Mouse (Mus musculus) CH12.LX (cell line): Measurements from ENCODE around the gene Gm14569. TPM values are rescaled to one million over a fixed set of nuclear protein-coding genes. Genes with fewer than 3 reads are reported as not detected.

Source experiments
- DNase-seq: peaks from one replicate; pipeline ENCODE4 v3.0.0-alpha.2; 2013; ENCODE audit errors: extremely low read depth
- H3K27ac ChIP-seq: 2 replicates; pipeline ENCODE4 v1.5.1; 2012; ENCODE audit warnings: low read depth, mild to moderate bottlenecking, control low read depth, moderate library complexity; ENCODE audit not compliant: insufficient read depth
- H3K27me3 ChIP-seq: replicated peaks from 2 replicates; pipeline ENCODE3; 2012; ENCODE audit warnings: inconsistent platforms
- H3K36me3 ChIP-seq, 2 experiments: replicated peaks in 1 of 2; 2 replicates each; pipeline versions ENCODE3 to v1.6.1; 2012; ENCODE audit warnings: inconsistent platforms in 1 of 2, low read length in 1 of 2, mild to moderate bottlenecking in 1 of 2, mixed read lengths in 1 of 2, moderate library complexity in 1 of 2; ENCODE audit not compliant: control insufficient read depth in 1 of 2, insufficient read depth in 1 of 2
- H3K4me1 ChIP-seq, 2 experiments: 2 replicates each; pipeline ENCODE4 v1.6.1; 2012; ENCODE audit warnings: inconsistent platforms in 1 of 2, moderate library complexity in 1 of 2; ENCODE audit not compliant: insufficient read depth in 2 of 2, control insufficient read depth in 1 of 2
- H3K4me2 ChIP-seq: 2 replicates; pipeline ENCODE4 v1.6.1; 2012; ENCODE audit warnings: low read depth, mild to moderate bottlenecking, control low read depth; ENCODE audit not compliant: poor library complexity, insufficient read depth, severe bottlenecking
- H3K4me3 ChIP-seq, 3 experiments: fragments of 150-350 bp in 1 of 3; sonication (generic) in 1 of 3; replicated peaks in 1 of 3; 2 replicates each; pipeline versions ENCODE3 to v1.5.1; 2011 to 2012; ENCODE audit warnings: low read depth in 2 of 3, low read length in 2 of 3, mild to moderate bottlenecking in 2 of 3, moderate library complexity in 2 of 3, control low read depth in 1 of 3, improper control_type of control experiment in 1 of 3, inconsistent platforms in 1 of 3, mixed read lengths in 1 of 3; ENCODE audit not compliant: poor library complexity in 1 of 3
- H3K79me2 ChIP-seq: replicated peaks from 2 replicates; pipeline ENCODE4 v1.6.1; 2012; ENCODE audit warnings: mild to moderate bottlenecking, moderate library complexity; ENCODE audit not compliant: control insufficient read depth, poor library complexity, insufficient read depth, severe bottlenecking; ENCODE audit errors: extremely low read depth
- H3K9ac ChIP-seq: 2 replicates; pipeline ENCODE4 v1.6.1; 2012; ENCODE audit warnings: low read depth, mild to moderate bottlenecking, control low read depth, moderate library complexity; ENCODE audit not compliant: insufficient read depth
- H3K9me3 ChIP-seq: replicated peaks from 2 replicates; pipeline ENCODE3; 2012; ENCODE audit warnings: low read length, inconsistent platforms, mixed read lengths
- BHLHE40 ChIP-seq: IDR thresholded peaks from 2 replicates; pipeline ENCODE4 v1.6.1; 2011; ENCODE audit warnings: mild to moderate bottlenecking, low read depth, low read length, improper control_type of control experiment
- CHD1 ChIP-seq: IDR thresholded peaks from 2 replicates; pipeline ENCODE4 v1.6.1; 2012; ENCODE audit warnings: low read depth, low read length, improper control_type of control experiment, inconsistent platforms
- CTCF ChIP-seq, 2 experiments: IDR thresholded peaks in 1 of 2; conservative IDR thresholded peaks in 1 of 2; 2 replicates each; pipeline ENCODE4 v1.5.1; 2011 to 2012; ENCODE audit warnings: low read depth in 2 of 2, low read length in 2 of 2, improper control_type of control experiment in 1 of 2, inconsistent platforms in 1 of 2, mild to moderate bottlenecking in 1 of 2, moderate library complexity in 1 of 2
- E2F4 ChIP-seq: IDR thresholded peaks from 2 replicates; pipeline ENCODE4 v1.6.1; 2011; ENCODE audit warnings: low read depth, low read length, improper control_type of control experiment; ENCODE audit not compliant: insufficient replicate concordance
- ELF1 ChIP-seq: IDR thresholded peaks from 2 replicates; pipeline ENCODE4 v1.6.1; 2014; ENCODE audit warnings: low read depth, mild to moderate bottlenecking, inconsistent platforms, low read length, improper control_type of control experiment
- EP300 ChIP-seq: IDR thresholded peaks from 2 replicates; pipeline ENCODE4 v1.6.1; 2011; ENCODE audit warnings: low read length, improper control_type of control experiment
- ETS1 ChIP-seq: conservative IDR thresholded peaks from 2 replicates; pipeline ENCODE4 v1.6.1; 2012; ENCODE audit warnings: low read depth, mild to moderate bottlenecking, inconsistent platforms, low read length, improper control_type of control experiment, moderate library complexity
- IRF4 ChIP-seq: IDR thresholded peaks from 2 replicates; pipeline ENCODE4 v1.6.1; 2014; ENCODE audit warnings: low read depth, mild to moderate bottlenecking, inconsistent platforms, low read length, improper control_type of control experiment
- JUN ChIP-seq: IDR thresholded peaks from 2 replicates; pipeline ENCODE4 v1.6.1; 2011; ENCODE audit warnings: low read depth, mild to moderate bottlenecking, low read length, improper control_type of control experiment, moderate library complexity; ENCODE audit not compliant: insufficient read depth
- KAT2A ChIP-seq: IDR thresholded peaks from 2 replicates; pipeline ENCODE4 v1.6.1; 2012; ENCODE audit warnings: low read length, improper control_type of control experiment, inconsistent platforms; ENCODE audit not compliant: insufficient replicate concordance
- MAFK ChIP-seq: IDR thresholded peaks from 2 replicates; pipeline ENCODE4 v1.6.1; 2011; ENCODE audit warnings: low read length, improper control_type of control experiment; ENCODE audit not compliant: insufficient replicate concordance
- MXI1 ChIP-seq: IDR thresholded peaks from 2 replicates; pipeline ENCODE4 v1.6.1; 2011; ENCODE audit warnings: mild to moderate bottlenecking, low read depth, low read length, improper control_type of control experiment
- MYC ChIP-seq: IDR thresholded peaks from 2 replicates; pipeline ENCODE4 v1.6.1; 2011; ENCODE audit warnings: low read depth, mild to moderate bottlenecking, improper control_type of control experiment, low read length
- NELFE ChIP-seq: IDR thresholded peaks from 2 replicates; pipeline ENCODE4 v1.6.1; 2011; ENCODE audit warnings: low read depth, low read length, improper control_type of control experiment
- POLR2A ChIP-seq: IDR thresholded peaks from 2 replicates; pipeline ENCODE4 v1.6.1; 2011; ENCODE audit warnings: low read depth, mild to moderate bottlenecking, improper control_type of control experiment, low read length
- RAD21 ChIP-seq: IDR thresholded peaks from 2 replicates; pipeline ENCODE4 v1.6.1; 2011; ENCODE audit warnings: low read depth, mild to moderate bottlenecking, low read length, improper control_type of control experiment, moderate library complexity
- RCOR1 ChIP-seq: conservative IDR thresholded peaks from 2 replicates; pipeline ENCODE4 v1.6.1; 2012; ENCODE audit warnings: low read depth, mild to moderate bottlenecking, inconsistent platforms, low read length, improper control_type of control experiment
- SIN3A ChIP-seq: IDR thresholded peaks from 2 replicates; pipeline ENCODE4 v1.6.1; 2012; ENCODE audit warnings: low read length, improper control_type of control experiment, inconsistent platforms
- TBP ChIP-seq: conservative IDR thresholded peaks from 2 replicates; pipeline ENCODE4 v1.6.1; 2011; ENCODE audit warnings: low read depth, low read length, improper control_type of control experiment
- TCF12 ChIP-seq: IDR thresholded peaks from 2 replicates; pipeline ENCODE4 v1.6.1; 2014; ENCODE audit warnings: low read depth, mild to moderate bottlenecking, inconsistent platforms, low read length, improper control_type of control experiment
- UBTF ChIP-seq: IDR thresholded peaks from 2 replicates; pipeline ENCODE4 v1.6.1; 2012; ENCODE audit warnings: low read depth, mild to moderate bottlenecking, inconsistent platforms, low read length, improper control_type of control experiment, moderate library complexity
- USF1 ChIP-seq: IDR thresholded peaks from 2 replicates; pipeline ENCODE4 v1.6.1; 2014; ENCODE audit warnings: low read depth, mild to moderate bottlenecking, inconsistent platforms, low read length, improper control_type of control experiment
- USF2 ChIP-seq: conservative IDR thresholded peaks from 2 replicates; pipeline ENCODE4 v1.6.1; 2011; ENCODE audit warnings: low read depth, low read length, improper control_type of control experiment
- ZC3H11A ChIP-seq: IDR thresholded peaks from 2 replicates; pipeline ENCODE4 v1.6.1; 2012; ENCODE audit warnings: low read depth, mild to moderate bottlenecking, inconsistent platforms, low read length, improper control_type of control experiment
- ZKSCAN1 ChIP-seq: IDR thresholded peaks from 2 replicates; pipeline ENCODE4 v1.6.1; 2012; ENCODE audit warnings: low read depth, inconsistent platforms, low read length, improper control_type of control experiment, borderline replicate concordance
- ZNF384 ChIP-seq: IDR thresholded peaks from 2 replicates; pipeline ENCODE4 v1.6.1; 2012; ENCODE audit warnings: low read depth, low read length, improper control_type of control experiment, inconsistent platforms
- dilution Hi-C: fragments of 300-500 bp; cut with MboI; formaldehyde crosslinking; loops from 2 replicates; pipeline ENCODE4 v1.14.3; 2020; ENCODE audit warnings: low sequenced_read_pairs; ENCODE audit not compliant: extremely low pct_unique_long_range_greater_than_20kb, extremely low pct_ligation_motif_present
- in situ Hi-C: fragments of 300-500 bp; cut with MboI; formaldehyde crosslinking; loops from 3 replicates; pipeline ENCODE4 v1.14.3; 2019; ENCODE audit warnings: low sequenced_read_pairs, low pct_ligation_motif_present, low pct_unique_long_range_greater_than_20kb, mixed read lengths
- polyA plus RNA-seq: library from polyadenylated mRNA; unstranded; fragments of >175 nt; gene quantifications from 2 replicates; pipeline ENCODE4 v1.2.1, GENCODE M21; 2012; ENCODE audit warnings: low read depth; ENCODE audit not compliant: insufficient read length
- total RNA-seq, 2 experiments: library from RNA; depleted of rRNA; stranded (reverse); fragments of 300-350 nt in 1 of 2; fragments of >200 nt in 1 of 2; gene quantifications; 2 replicates each; pipeline ENCODE4 v1.2.3; 2012 to 2014

The Gm14569 gene
- total and polyA plus RNA-seq, 3 experiments: not detected

GRCm38 (mm10) chrX:36533744-36534143 is 42.1 kb upstream of the Gm14569 start:
- no peaks in the 10 kb centered on the region for H3K36me3 ChIP-seq
- H3K9ac ChIP-seq: no peak overlapping the region
- no peak overlapping the region for H3K4me2 ChIP-seq
- no peaks in the 10 kb centered on the region for H3K9me3 ChIP-seq
- H3K27ac ChIP-seq: no peak overlapping the region
- H3K79me2 ChIP-seq: no peaks in the 10 kb centered on the region
- H3K4me1 ChIP-seq: no peaks in the 10 kb centered on the region
- in situ Hi-C loops: no loop called here
- no peak overlapping the region for H3K4me3 ChIP-seq
- dilution Hi-C loops: no loop called here
- no peak for TF ChIP-seq IRF4
- TF ChIP-seq SIN3A: no peak
- no peak for TF ChIP-seq MYC
- TF ChIP-seq BHLHE40: no peak
- TF ChIP-seq ETS1: no peak
- TF ChIP-seq POLR2A: no peak
- TF ChIP-seq CHD1: no peak
- no peak for TF ChIP-seq E2F4
- no peak for TF ChIP-seq ZKSCAN1
- TF ChIP-seq TCF12: no peak
- TF ChIP-seq, all 38 proteins: peak for 0
- DNase-seq: no peak
- no peaks in the 10 kb centered on the region for H3K27me3 ChIP-seq

- no peak for TF ChIP-seq USF1
- TF ChIP-seq BHLHE40: no peak
- no peak overlapping the region for H3K27ac ChIP-seq
- DNase-seq: no peak
- no peak overlapping the region for H3K4me2 ChIP-seq
- H3K4me3 ChIP-seq: no peak overlapping the region
- no peaks in the 10 kb centered on the region for H3K4me1 ChIP-seq
- H3K36me3 ChIP-seq: no peaks in the 10 kb centered on the region
- in situ Hi-C loops (no loop called here), dilution Hi-C loops (no loop called here)
- H3K9ac ChIP-seq: no peak overlapping the region
- H3K27me3 ChIP-seq: no peaks in the 10 kb centered on the region
- H3K9me3 ChIP-seq: no peaks in the 10 kb centered on the region
- no peaks in the 10 kb centered on the region for H3K79me2 ChIP-seq
These were observed 38.6 kb upstream of the Gm14569 start for GRCm38 (mm10) chrX:36530251-36530650.

DNA sequence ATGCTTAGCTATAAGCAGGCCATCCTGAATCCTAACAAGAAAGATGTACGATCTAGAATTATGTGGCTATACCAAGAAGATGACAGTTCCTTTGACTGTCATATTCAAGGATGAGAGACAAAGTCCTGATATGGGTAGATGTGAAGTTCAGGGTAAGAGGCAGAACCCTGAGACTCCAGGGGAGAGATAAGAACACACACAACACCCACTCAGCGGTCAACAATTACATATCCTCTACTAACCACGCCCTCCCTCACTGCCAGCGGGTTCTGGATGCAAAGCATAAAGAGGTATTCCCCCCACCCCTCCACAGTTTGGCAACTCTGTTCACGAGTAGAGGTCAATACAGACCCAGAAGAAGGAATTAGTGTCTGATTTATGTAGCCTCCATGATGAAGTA is 32.1 kb upstream of the Gm14569 start:
- Histone ChIP-seq H3K79me2 (no peaks in the 10 kb centered on the region), H3K9me3 (no peaks in the 10 kb centered on the region), H3K36me3 (no peaks in the 10 kb centered on the region), H3K4me3 (no peak overlapping the region), H3K4me2 (no peak overlapping the region), H3K4me1 (no peaks in the 10 kb centered on the region), H3K27me3 (no peaks in the 10 kb centered on the region), H3K9ac (no peak overlapping the region), H3K27ac (no peak overlapping the region)
- TF ChIP-seq NELFE (no peak), KAT2A (no peak), UBTF (no peak), MYC (no peak), ETS1 (no peak), RCOR1 (no peak), E2F4 (no peak), ELF1 (no peak), TBP (no peak), USF1 (no peak), JUN (no peak), MXI1 (no peak), MAFK (no peak), TCF12 (no peak), ZC3H11A (no peak), CTCF (conservative IDR thresholded peaks at IDR 0.05 in 1 of 2, IDR thresholded peaks at IDR 0.05 in 1 of 2; ENCODE audit: low read depth in 2 of 2, low read length in 2 of 2) (no peak), USF2 (no peak), ZNF384 (no peak), EP300 (no peak), RAD21 (no peak)
- in situ Hi-C loops: no loop called here
- dilution Hi-C loops: no loop called here
- DNase-seq: no peak
